ENCODE assay signal across 16 mouse cellular contexts in genomic region chr19:27099921-27100320, GRCm38 (mm10).
A peak's percentile ranks its signal among the peaks of the same experiment; 100 is the strongest.
DNase-seq lines count a peak whose midpoint lies in the region; ATAC-seq and TF ChIP-seq lines count a peak whose summit lies in the region.
"Had no signal": no experiment of that assay in that cellular context is flagged by ENCODE, and none has a peak within 500 bp of the region (broad histone marks: within the 10 kb centered on the region; RNA-seq: fewer than 3 reads in every experiment).

No protein-coding gene starts in this region.

- no peak for DNase-seq in forebrain, postnatal 0 days
- DNase-seq in forebrain, embryonic 14.5 days (ENCODE audit: low spot score) = no peak
- peak; percentile 15 for DNase-seq in Patski (ENCODE audit: low read depth, low spot score)
- DNase-seq in heart, adult 2 months = peak; percentile 43 to 78
- peak; percentile 56 to 61 for DNase-seq in heart, postnatal 14 days
- DNase-seq in embryo, embryonic 10 days (ENCODE audit: low spot score) = no peak
- DNase-seq in thymus, postnatal 14 days = no peak
- DNase-seq in cerebellum, postnatal 4 days (ENCODE audit: low spot score in 2 of 2) = no peak
- DNase-seq: cerebellum, adult 11 months; lung, postnatal 10 days; right cerebral cortex, postnatal 25 days had no signal

- peak; percentile 29; the same call in 1 of the 2 replicates for ATAC-seq in forebrain, postnatal 0 days
- no peak for ATAC-seq in forebrain, embryonic 14.5 days
- ATAC-seq in Patski = no peak
- ATAC-seq: forebrain, embryonic 15.5 days; midbrain, embryonic 15.5 days had no signal

- no peaks in the 10 kb centered on the region for H3K36me3 ChIP-seq in forebrain, postnatal 0 days (ENCODE audit: insufficient read depth)
- no peaks in the 10 kb centered on the region for H3K36me3 ChIP-seq in forebrain, embryonic 14.5 days (ENCODE audit: control insufficient read depth, insufficient read depth, low read length)
- no peaks in the 10 kb centered on the region for H3K36me3 ChIP-seq in heart, adult 2 months (ENCODE audit: control insufficient read depth, insufficient read depth, low read length)
- H3K36me3 ChIP-seq: forebrain, embryonic 15.5 days; midbrain, embryonic 15.5 days had no signal

- no peak for TF ChIP-seq POLR2A in heart, adult 2 months (IDR thresholded peaks at IDR 0.05; ENCODE audit: insufficient read depth, low read depth, low read length)

- no peak overlapping the region for H3K4me2 ChIP-seq in forebrain, postnatal 0 days (ENCODE audit: low read depth)
- H3K4me2 ChIP-seq in forebrain, embryonic 14.5 days (ENCODE audit: low read length) = no peak overlapping the region
- H3K4me2 ChIP-seq: forebrain, embryonic 15.5 days; hindbrain, embryonic 14.5 days; liver, embryonic 11.5 days; midbrain, embryonic 15.5 days had no signal

- WGBS in forebrain, postnatal 0 days = 71% methylated on average over 1 of the region's 1 CpGs
- WGBS in forebrain, embryonic 14.5 days = 89% methylated on average over 1 of the region's 1 CpGs
- WGBS in heart, adult 2 months = 46% methylated on average over 1 of the region's 1 CpGs

- H3K27me3 ChIP-seq in forebrain, postnatal 0 days (ENCODE audit: insufficient read depth, low read length) = no peaks in the 10 kb centered on the region
- H3K27me3 ChIP-seq in forebrain, embryonic 14.5 days (replicated peaks; ENCODE audit: control insufficient read depth, insufficient read depth, low read length) = no peaks in the 10 kb centered on the region
- no peaks in the 10 kb centered on the region for H3K27me3 ChIP-seq in Patski
- no peaks in the 10 kb centered on the region for H3K27me3 ChIP-seq in heart, adult 2 months (ENCODE audit: control insufficient read depth, insufficient read depth, low read length)
- H3K27me3 ChIP-seq: forebrain, embryonic 15.5 days; midbrain, embryonic 15.5 days had no signal

- in situ Hi-C loops in Patski (cut with MboI; ENCODE audit: low pct_unique_long_range_greater_than_20kb) = no loop called here

- TF ChIP-seq CTCF in forebrain, postnatal 0 days (IDR thresholded peaks at IDR 0.05; ENCODE audit: low read depth) = no peak
- TF ChIP-seq CTCF in Patski (IDR thresholded peaks at IDR 0.05) = no peak
- no peak for TF ChIP-seq CTCF in heart, adult 2 months (IDR thresholded peaks at IDR 0.05)

- H3K27ac ChIP-seq in forebrain, postnatal 0 days (ENCODE audit: low read depth, low read length) = no peak overlapping the region
- H3K27ac ChIP-seq in forebrain, embryonic 14.5 days (ENCODE audit: low read depth, low read length) = no peak overlapping the region
- peak overlapping the region; percentile 72 for H3K27ac ChIP-seq in heart, adult 2 months
- H3K27ac ChIP-seq: forebrain, embryonic 15.5 days; hindbrain, embryonic 14.5 days; kidney, postnatal 0 days; midbrain, embryonic 15.5 days had no signal

- peak; percentile 94 for TF ChIP-seq EP300 in heart, adult 2 months (IDR thresholded peaks at IDR 0.05; ENCODE audit: insufficient read depth, low read depth, low read length)

- CTCF ChIA-PET in Patski (lab: Charles Lee) = no interaction called here

- H3K4me1 ChIP-seq in forebrain, postnatal 0 days (ENCODE audit: insufficient read depth) = 0 out of 2 replicates have a peak, but pooled peaks cover 3% of the 10 kb centered on the region
- no peaks in the 10 kb centered on the region for H3K4me1 ChIP-seq in forebrain, embryonic 14.5 days (ENCODE audit: control insufficient read depth, insufficient read depth, low read length)
- H3K4me1 ChIP-seq in heart, adult 2 months (ENCODE audit: control insufficient read depth, insufficient read depth, low read length) = no peaks in the 10 kb centered on the region
- H3K4me1 ChIP-seq: forebrain, embryonic 15.5 days had no signal

- H3K9ac ChIP-seq in forebrain, postnatal 0 days = no peak overlapping the region
- no peak overlapping the region for H3K9ac ChIP-seq in forebrain, embryonic 14.5 days (ENCODE audit: low read length)
- no peak overlapping the region for H3K9ac ChIP-seq in heart, adult 2 months (ENCODE audit: low read depth, low read length)
- H3K9ac ChIP-seq: forebrain, embryonic 15.5 days; hindbrain, embryonic 14.5 days; midbrain, embryonic 15.5 days had no signal

- POLR2A ChIA-PET in Patski (lab: Charles Lee) = interaction anchor here (0.7 kb wide), 1 partner anchor 276 kb away, joined by 8 read pairs; no protein-coding TSS in a partner anchor

- H3K79me2 ChIP-seq in heart, adult 2 months (replicated peaks; ENCODE audit: control insufficient read depth, insufficient read depth, low read length) = no peaks in the 10 kb centered on the region

- H3K4me3 ChIP-seq in forebrain, postnatal 0 days (ENCODE audit: low read depth, low read length) = no peak overlapping the region
- no peak overlapping the region for H3K4me3 ChIP-seq in forebrain, embryonic 14.5 days (ENCODE audit: low read depth, low read length)
- no peak overlapping the region for H3K4me3 ChIP-seq in heart, adult 2 months
- H3K4me3 ChIP-seq: forebrain, embryonic 15.5 days; midbrain, embryonic 15.5 days had no signal

- intact Hi-C loops in heart, adult 2 months (cut with DNase I) = loop anchor here (1.0 to 5.0 kb wide), 3 partner anchors 76 to 212 kb away; partner anchors contain the start of gene Vldlr
- intact Hi-C loops in heart, postnatal 14 days (cut with DNase I) = loop anchor here (5.0 to 10.0 kb wide), 2 partner anchors 63 to 115 kb away; partner anchors contain the start of gene Vldlr

- no peaks in the 10 kb centered on the region for H3K9me3 ChIP-seq in forebrain, postnatal 0 days (ENCODE audit: low read length)
- no peaks in the 10 kb centered on the region for H3K9me3 ChIP-seq in forebrain, embryonic 14.5 days (replicated peaks; ENCODE audit: control insufficient read depth, low read length)
- H3K9me3 ChIP-seq: forebrain, embryonic 15.5 days; midbrain, embryonic 15.5 days had no signal

Comparison
In these comparisons a context has a peak if more than half of its experiments do, and no peak if none do; other contexts are left out.
1. DNase-seq: peak in Patski (single experiment), heart, adult 2 months (2 of 2) and heart, postnatal 14 days (2 of 2); none in forebrain, postnatal 0 days (single experiment), forebrain, embryonic 14.5 days (single experiment), embryo, embryonic 10 days (single experiment), thymus, postnatal 14 days (single experiment) and cerebellum, postnatal 4 days (0 of 2).